In the genomic region with DNA sequence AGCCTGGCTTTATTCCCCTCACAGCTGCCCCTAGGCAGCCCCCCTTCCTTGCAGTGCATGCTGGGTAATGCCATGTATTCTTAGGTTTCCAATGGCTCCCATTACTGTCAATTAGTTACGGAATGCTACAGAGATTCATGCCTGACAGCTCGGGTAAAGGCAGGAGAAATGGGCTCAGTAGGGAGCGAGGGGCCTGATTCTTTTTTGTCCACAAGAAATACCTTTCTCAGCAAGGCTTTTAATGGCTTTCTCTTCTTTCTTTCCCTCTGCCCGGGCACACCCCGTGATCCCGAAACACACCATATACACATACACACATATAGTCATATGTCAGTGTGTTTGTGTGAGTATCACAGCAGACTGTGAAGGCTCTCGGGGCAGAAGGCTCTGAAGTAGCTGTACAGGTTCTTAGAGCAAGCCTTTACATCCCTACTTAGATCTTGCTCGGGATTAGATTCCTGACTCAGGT, we compare ENCODE assay signal across 12 mouse cellular contexts. TPM values are rescaled to one million over a fixed set of nuclear protein-coding genes. Genes with fewer than 3 reads are reported as not detected.
DNase-seq lines count a peak whose midpoint lies in the region; ATAC-seq and TF ChIP-seq lines count a peak whose summit lies in the region.
"Had no signal": no experiment of that assay in that cellular context is flagged by ENCODE, and none has a peak within 500 bp of the region (broad histone marks: within the 10 kb centered on the region; RNA-seq: fewer than 3 reads in every experiment).

No protein-coding gene starts in this region.

- peak overlapping the region; percentile 41; the same call in 1 of the 2 replicates for H3K9ac ChIP-seq in kidney, embryonic 16.5 days (replicated peaks; ENCODE audit: low read length)
- H3K9ac ChIP-seq in forebrain, embryonic 13.5 days, result peak overlapping the region; percentile 41; the same call in 1 of the 2 replicates
- H3K9ac ChIP-seq in limb, embryonic 13.5 days, result no peak overlapping the region
- 0 out of 2 replicates have a peak overlapping the region, but pooled peaks have one; percentile 6 for H3K9ac ChIP-seq in neural tube, embryonic 15.5 days (replicated peaks)
- no peak overlapping the region for H3K9ac ChIP-seq in liver, postnatal 0 days (replicated peaks)

- TF ChIP-seq CTCF in liver, postnatal 0 days (IDR thresholded peaks at IDR 0.05; ENCODE audit: low read depth), result no peak

- ATAC-seq in kidney, embryonic 16.5 days (ENCODE audit: low FRiP score, low TSS enrichment), result peak; percentile 70
- ATAC-seq in forebrain, embryonic 13.5 days, result peak; percentile 93
- peak; percentile 69 for ATAC-seq in limb, embryonic 13.5 days (ENCODE audit: low FRiP score, low read depth)
- ATAC-seq in neural tube, embryonic 15.5 days (ENCODE audit: low FRiP score), result peak; percentile 88
- no peak for ATAC-seq in liver, postnatal 0 days
- ATAC-seq in inflammation-experienced regulatory T-cells, adult 6 months, result no peak

- H3K4me1 ChIP-seq in kidney, embryonic 16.5 days (ENCODE audit: insufficient read depth, low read length), result peaks cover 25% of the 10 kb centered on the region
- peaks cover 44% of the 10 kb centered on the region for H3K4me1 ChIP-seq in forebrain, embryonic 13.5 days
- peaks cover 61% of the 10 kb centered on the region for H3K4me1 ChIP-seq in limb, embryonic 13.5 days
- peaks cover 24% of the 10 kb centered on the region for H3K4me1 ChIP-seq in neural tube, embryonic 15.5 days
- H3K4me1 ChIP-seq in liver, postnatal 0 days (ENCODE audit: insufficient read depth), result no peaks in the 10 kb centered on the region

- 51% methylated on average over 8 of the region's 8 CpGs for WGBS in kidney, embryonic 16.5 days
- WGBS in forebrain, embryonic 13.5 days, result 6% methylated on average over 8 of the region's 8 CpGs
- WGBS in limb, embryonic 13.5 days, result 35% methylated on average over 8 of the region's 8 CpGs
- WGBS in neural tube, embryonic 15.5 days, result 10% methylated on average over 8 of the region's 8 CpGs
- WGBS in liver, postnatal 0 days (ENCODE audit: insufficient replicate concordance), result 69% methylated on average over 8 of the region's 8 CpGs

- peak overlapping the region; percentile 34 for H3K4me2 ChIP-seq in kidney, embryonic 16.5 days (replicated peaks; ENCODE audit: low read depth, low read length)
- H3K4me2 ChIP-seq in forebrain, embryonic 13.5 days, result peak overlapping the region; percentile 49
- H3K4me2 ChIP-seq in limb, embryonic 13.5 days (replicated peaks), result 0 out of 2 replicates have a peak overlapping the region, but pooled peaks have one; percentile 12
- peak overlapping the region; percentile 50 for H3K4me2 ChIP-seq in neural tube, embryonic 15.5 days
- H3K4me2 ChIP-seq in liver, postnatal 0 days (ENCODE audit: low read depth, low read length), result no peak overlapping the region

- no peak for DNase-seq in kidney, postnatal 25 days
- no peak for DNase-seq in frontal cortex, postnatal 36 days (ENCODE audit: low spot score in 2 of 2)
- no peak for DNase-seq in liver, postnatal 0 days
- DNase-seq: cerebellum, adult 18-20 months; kidney, adult 18-20 months; liver; right cerebral cortex, postnatal 14 days had no signal

- 0 out of 2 replicates have a peak, but pooled peaks cover 2% of the 10 kb centered on the region for H3K36me3 ChIP-seq in kidney, embryonic 16.5 days (ENCODE audit: insufficient read depth, low read length)
- H3K36me3 ChIP-seq in forebrain, embryonic 13.5 days (ENCODE audit: poor library complexity, severe bottlenecking), result no peaks in the 10 kb centered on the region
- no peaks in the 10 kb centered on the region for H3K36me3 ChIP-seq in limb, embryonic 13.5 days
- H3K36me3 ChIP-seq in neural tube, embryonic 15.5 days, result peaks cover 4% of the 10 kb centered on the region; the same call in 1 of the 2 replicates
- no peaks in the 10 kb centered on the region for H3K36me3 ChIP-seq in liver, postnatal 0 days (replicated peaks; ENCODE audit: insufficient read depth, low read length)

- H3K4me3 ChIP-seq in kidney, embryonic 16.5 days (ENCODE audit: low read length), result 0 out of 2 replicates have a peak overlapping the region, but pooled peaks have one; percentile 10
- peak overlapping the region; percentile 18 for H3K4me3 ChIP-seq in forebrain, embryonic 13.5 days
- H3K4me3 ChIP-seq in limb, embryonic 13.5 days, result no peak overlapping the region
- H3K4me3 ChIP-seq in neural tube, embryonic 15.5 days (replicated peaks), result peak overlapping the region; percentile 14
- no peak overlapping the region for H3K4me3 ChIP-seq in liver, postnatal 0 days (ENCODE audit: low read depth, low read length)

- no peaks in the 10 kb centered on the region for H3K27me3 ChIP-seq in kidney, embryonic 16.5 days (ENCODE audit: insufficient read depth, low read length)
- no peaks in the 10 kb centered on the region for H3K27me3 ChIP-seq in forebrain, embryonic 13.5 days
- no peaks in the 10 kb centered on the region for H3K27me3 ChIP-seq in limb, embryonic 13.5 days
- no peaks in the 10 kb centered on the region for H3K27me3 ChIP-seq in neural tube, embryonic 15.5 days (replicated peaks)
- no peaks in the 10 kb centered on the region for H3K27me3 ChIP-seq in liver, postnatal 0 days (ENCODE audit: insufficient read depth, low read length)

- TF ChIP-seq EP300 in liver, postnatal 0 days (IDR thresholded peaks at IDR 0.05; ENCODE audit: low read depth), result no peak

- H3K27ac ChIP-seq in kidney, embryonic 16.5 days (ENCODE audit: low read length), result peak overlapping the region; percentile 46; the same call in 1 of the 2 replicates
- peak overlapping the region; percentile 73 for H3K27ac ChIP-seq in forebrain, embryonic 13.5 days
- peak overlapping the region; percentile 79 for H3K27ac ChIP-seq in limb, embryonic 13.5 days
- peak overlapping the region; percentile 68 for H3K27ac ChIP-seq in neural tube, embryonic 15.5 days (replicated peaks)
- no peak overlapping the region for H3K27ac ChIP-seq in liver, postnatal 0 days (ENCODE audit: low read depth)

- H3K9me3 ChIP-seq in kidney, embryonic 16.5 days (ENCODE audit: low read length), result peaks cover 6% of the 10 kb centered on the region
- peaks cover 11% of the 10 kb centered on the region for H3K9me3 ChIP-seq in forebrain, embryonic 13.5 days (replicated peaks)
- peaks cover 10% of the 10 kb centered on the region for H3K9me3 ChIP-seq in limb, embryonic 13.5 days
- H3K9me3 ChIP-seq in neural tube, embryonic 15.5 days (replicated peaks), result no peaks in the 10 kb centered on the region
- H3K9me3 ChIP-seq in liver, postnatal 0 days (ENCODE audit: low read length), result no peaks in the 10 kb centered on the region; the same call in 1 of the 2 replicates

RNA-seq across cellular contexts. Expression of a gene that starts 44.6 kb away (rescaled TPM):
- 8.6 and 9.5 TPM in 2 replicates for polyA plus RNA-seq in kidney, embryonic 16.5 days (2015; fragmentation: Nextera tagmentation; extraction: Ambion mirVana)
- polyA plus RNA-seq in forebrain, embryonic 13.5 days (2015; fragmentation: Nextera tagmentation; extraction: Ambion mirVana), result 6.6 and 7.4 TPM in 2 replicates
- polyA plus RNA-seq in limb, embryonic 13.5 days (2015; fragmentation: Nextera tagmentation; extraction: Ambion mirVana), result 10.2 and 11.0 TPM in 2 replicates
- polyA plus RNA-seq in neural tube, embryonic 15.5 days (2015; fragmentation: Nextera tagmentation; extraction: Ambion mirVana), result 3.4 and 4.5 TPM in 2 replicates
- 1.9 and 2.4 TPM in 2 replicates for polyA plus RNA-seq in liver, postnatal 0 days (2015; fragmentation: Nextera tagmentation; extraction: Ambion mirVana)
- polyA plus RNA-seq in inflammation-experienced regulatory T-cells, adult 6 months (2017; shearing (Covaris generic)), result 1 to 10 TPM; 5.5 to 8.2 (median 7.4) TPM

Comparison
In these comparisons a context has a peak if more than half of its experiments do, and no peak if none do; other contexts are left out.
1. ATAC-seq: peak in kidney, embryonic 16.5 days (single experiment), forebrain, embryonic 13.5 days (single experiment), limb, embryonic 13.5 days (single experiment) and neural tube, embryonic 15.5 days (single experiment); none in liver, postnatal 0 days (single experiment) and inflammation-experienced regulatory T-cells, adult 6 months (single experiment).
2. H3K4me3 ChIP-seq: peak in kidney, embryonic 16.5 days (single experiment), forebrain, embryonic 13.5 days (single experiment) and neural tube, embryonic 15.5 days (single experiment); none in limb, embryonic 13.5 days (single experiment) and liver, postnatal 0 days (single experiment).
3. H3K9ac ChIP-seq: peak in kidney, embryonic 16.5 days (single experiment), forebrain, embryonic 13.5 days (single experiment) and neural tube, embryonic 15.5 days (single experiment); none in limb, embryonic 13.5 days (single experiment) and liver, postnatal 0 days (single experiment).